In genomic region chr10:115391896-115392295, GRCm38 (mm10) we compare ENCODE assay signal across 1 mouse cellular context.
TF ChIP-seq lines count a peak whose summit lies in the region.

No protein-coding gene starts in this region.

TF ChIP-seq in myocyte, 11 proteins besides CTCF, POLR2A, EP300 and RAD21 (continued from another document):
- no peak for TF ChIP-seq TCF3 (IDR thresholded peaks at IDR 0.05; ENCODE audit: insufficient read length, low read depth)
